Mouse (Mus musculus) lung, adult 10 weeks (tissue): ENCODE results near the gene Olfr441. TPM values are rescaled to one million over a fixed set of nuclear protein-coding genes. Genes with fewer than 3 reads are reported as not detected.

Experiments
- polyA plus RNA-seq: library from polyadenylated mRNA; stranded (reverse); fragments of 350-450 nt; fragmentation: Illumina TruSeq; extraction: RNeasy Lipid Tissue Mini Kit (QIAGEN cat#74804); gene quantifications from one replicate; pipeline ENCODE4 v1.2.3, GENCODE M21; 2014; ENCODE audit warnings: low read depth, low replicate concordance; ENCODE audit not compliant: insufficient read depth

The Olfr441 gene
- not detected for polyA plus RNA-seq

DNA sequence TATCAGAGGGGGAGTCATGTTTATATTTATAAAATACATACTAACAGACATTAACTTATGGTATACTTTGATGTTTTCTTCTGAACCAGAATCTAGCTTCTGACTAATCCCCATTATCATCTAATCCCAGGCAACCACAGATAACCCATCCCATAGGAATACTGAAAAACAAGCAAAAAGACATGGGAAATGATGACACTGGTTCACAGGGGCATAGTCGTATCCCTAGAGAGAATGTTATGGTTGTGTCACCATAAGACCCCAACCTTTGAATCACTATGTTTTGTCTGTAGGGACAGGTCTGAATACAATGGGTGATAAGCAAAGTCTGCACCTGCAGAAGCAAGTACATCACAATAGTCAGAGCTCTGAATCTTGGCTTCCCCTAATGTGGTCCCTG, at the start of gene Olfr441:
Gene Olfr441 (plus strand): TSS at position 301 of the 400 bp plus-strand sequence.

DNA sequence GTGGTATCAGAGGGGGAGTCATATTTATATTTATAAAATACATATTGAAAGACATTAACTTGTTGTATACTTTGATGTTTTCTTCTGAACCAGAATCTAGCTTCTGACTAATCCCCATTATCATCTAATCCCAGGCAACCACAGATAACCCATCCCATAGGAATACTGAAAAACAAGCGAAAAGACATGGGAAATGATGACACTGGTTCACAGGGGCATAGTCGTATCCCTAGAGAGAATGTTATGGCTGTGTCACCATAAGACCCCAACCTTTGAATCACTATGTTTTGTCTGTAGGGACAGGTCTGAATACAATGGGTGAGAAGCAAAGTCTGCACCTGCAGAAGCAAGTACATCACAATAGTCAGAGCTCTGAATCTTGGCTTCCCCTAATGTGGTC, 40.1 kb downstream of the Olfr441 start, which contains the start of gene Olfr237-ps1:
Gene Olfr237-ps1 (plus strand): TSS at position 301 of the 400 bp plus-strand sequence.

DNA sequence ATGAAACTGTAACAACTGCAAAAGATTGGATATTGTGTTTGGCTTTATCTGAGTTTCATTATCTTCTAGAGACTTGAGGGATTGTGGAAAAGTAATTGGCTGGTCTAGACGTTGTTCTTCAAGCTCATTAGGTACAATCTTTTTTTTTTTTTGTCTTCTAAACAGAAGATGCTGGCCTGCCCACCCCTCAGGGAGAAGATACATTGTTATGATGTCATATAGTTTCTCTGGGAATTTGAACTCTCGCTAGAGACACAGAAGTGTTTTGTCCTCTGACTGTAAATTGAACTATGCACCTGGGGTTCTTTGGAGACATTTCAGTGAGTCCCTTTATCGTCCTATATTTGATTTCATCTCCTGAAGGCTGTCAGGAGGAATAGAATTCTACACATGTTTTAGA, 56.8 kb downstream of the Olfr441 start, which contains the start of gene Olfr437:
Gene Olfr437 (plus strand): TSS at position 301 of the 400 bp plus-strand sequence.

Other genes with a start within 250 kb of the Olfr441 start
- gene Olfr448, start 215.9 kb upstream of the Olfr441 start, polyA plus RNA-seq = not detected
- not detected for gene Olfr447, start 197.5 kb upstream of the Olfr441 start, polyA plus RNA-seq
- not detected for gene Olfr446, start 185.0 kb upstream of the Olfr441 start, polyA plus RNA-seq
- not detected for gene Olfr444, start 157.3 kb upstream of the Olfr441 start, polyA plus RNA-seq
- not detected for gene Olfr237-ps1, start 40.2 kb downstream of the Olfr441 start, polyA plus RNA-seq
- gene Olfr437, start 56.9 kb downstream of the Olfr441 start, polyA plus RNA-seq = not detected
- not detected for gene Olfr13, start 65.8 kb downstream of the Olfr441 start, polyA plus RNA-seq
- not detected for gene Olfr435, start 90.8 kb downstream of the Olfr441 start, polyA plus RNA-seq
- gene Olfr434, start 106.7 kb downstream of the Olfr441 start, polyA plus RNA-seq = not detected
- gene Olfr47, start 125.2 kb downstream of the Olfr441 start, polyA plus RNA-seq = not detected
- gene Arhgef5, start 159.2 kb downstream of the Olfr441 start, polyA plus RNA-seq = 17.6 TPM
- not detected for gene Nobox, start 203.2 kb downstream of the Olfr441 start, polyA plus RNA-seq